Mouse (Mus musculus) bone marrow, adult 2 months (tissue): ENCODE data around the gene Itga6.

Experiments used
- CTCF ChIP-seq: fragments of 200-500 bp; IDR thresholded peaks from 2 replicates; pipeline ENCODE4 v1.5.1; 2011; ENCODE audit warnings: low read length, control low read depth; ENCODE audit not compliant: control insufficient read depth, insufficient read depth
- POLR2A ChIP-seq: fragments of 200-500 bp; IDR thresholded peaks from 2 replicates; pipeline ENCODE4 v1.6.1; 2011; ENCODE audit warnings: low read depth, mild to moderate bottlenecking, control low read depth, low read length, borderline replicate concordance; ENCODE audit not compliant: control insufficient read depth

- TF ChIP-seq CTCF, result no peak
- TF ChIP-seq POLR2A, result 0 out of 2 replicates have a peak, but pooled peaks have one; percentile 15
Observed at GRCm38 (mm10) chr2:71787156-71787590, 41.8 kb downstream of the Itga6 start.
